Mouse (Mus musculus): ENCODE results near the gene Kif1bp.

- TF ChIP-seq GATA1 (IDR thresholded peaks at IDR 0.05; ENCODE audit: borderline replicate concordance, low read length) (no peak), FLI1 (IDR thresholded peaks at IDR 0.05; ENCODE audit: low read length) (no peak)
Measured at GRCm38 (mm10) chr10:62578338-62579100, at the start of gene Kif1bp.
